Mouse (Mus musculus): ENCODE data around the gene Utp3. TPM values are rescaled to one million over a fixed set of nuclear protein-coding genes. Genes with fewer than 3 reads are reported as not detected.
"Not testable (repeated sequence)": the region's sequence is repeated elsewhere in the genome, so short reads cannot be mapped to it uniquely, and the experiment has no call there.

Gene Utp3
- 68.4 to 86.2 TPM (median 73.0 TPM) in 3 replicates for total RNA-seq (2017)

GRCm38 (mm10) chr5:88554086-88554886, at the start of gene Utp3:
TSS of gene Utp3 (plus strand) at chr5:88554462.
- peak; percentile 94 for ATAC-seq (replicated peaks; ENCODE audit: insufficient number of reproducible peaks, low FRiP score, low TSS enrichment, poor library complexity, severe bottlenecking)

- peak; percentile 89 for ATAC-seq (replicated peaks; ENCODE audit: insufficient number of reproducible peaks, low FRiP score, low TSS enrichment, poor library complexity, severe bottlenecking)
Measured at GRCm38 (mm10) chr5:88508555-88508954, 45.7 kb upstream of the Utp3 start.

- peak; percentile 82 for ATAC-seq (replicated peaks; ENCODE audit: insufficient number of reproducible peaks, low FRiP score, low TSS enrichment, poor library complexity, severe bottlenecking)
Measured at GRCm38 (mm10) chr5:88508990-88509389, 45.3 kb upstream of the Utp3 start.

GRCm38 (mm10) chr5:88519232-88519631, 35.0 kb upstream of the Utp3 start:
- ATAC-seq (replicated peaks; ENCODE audit: insufficient number of reproducible peaks, low FRiP score, low TSS enrichment, poor library complexity, severe bottlenecking): 0 out of 2 replicates have a peak, but pooled peaks have one; percentile 47

GRCm38 (mm10) chr5:88527657-88528056, 26.6 kb upstream of the Utp3 start, which contains the start of gene Jchain:
TSS of gene Jchain (minus strand) at chr5:88527891.
- ATAC-seq (replicated peaks; ENCODE audit: insufficient number of reproducible peaks, low FRiP score, low TSS enrichment, poor library complexity, severe bottlenecking): no peak

- ATAC-seq (replicated peaks; ENCODE audit: insufficient number of reproducible peaks, low FRiP score, low TSS enrichment, poor library complexity, severe bottlenecking): no peak
Measured at GRCm38 (mm10) chr5:88530908-88531307, 23.4 kb upstream of the Utp3 start.

- ATAC-seq (replicated peaks; ENCODE audit: insufficient number of reproducible peaks, low FRiP score, low TSS enrichment, poor library complexity, severe bottlenecking): no peak
Measured at GRCm38 (mm10) chr5:88534697-88535096, 19.6 kb upstream of the Utp3 start.

- no peak for ATAC-seq (replicated peaks; ENCODE audit: insufficient number of reproducible peaks, low FRiP score, low TSS enrichment, poor library complexity, severe bottlenecking)
Measured at GRCm38 (mm10) chr5:88540845-88541244, 13.4 kb upstream of the Utp3 start.

GRCm38 (mm10) chr5:88542651-88543282, 11.5 kb upstream of the Utp3 start:
- no peak for ATAC-seq (replicated peaks; ENCODE audit: insufficient number of reproducible peaks, low FRiP score, low TSS enrichment, poor library complexity, severe bottlenecking)

GRCm38 (mm10) chr5:88544411-88544810, 9.9 kb upstream of the Utp3 start:
- not testable (repeated sequence) for ATAC-seq (replicated peaks; ENCODE audit: insufficient number of reproducible peaks, low FRiP score, low TSS enrichment, poor library complexity, severe bottlenecking)

- ATAC-seq (replicated peaks; ENCODE audit: insufficient number of reproducible peaks, low FRiP score, low TSS enrichment, poor library complexity, severe bottlenecking): no peak
Measured at GRCm38 (mm10) chr5:88545536-88545935, 8.7 kb upstream of the Utp3 start.

GRCm38 (mm10) chr5:88553271-88554085, 784 bp upstream of the Utp3 start:
- ATAC-seq (replicated peaks; ENCODE audit: insufficient number of reproducible peaks, low FRiP score, low TSS enrichment, poor library complexity, severe bottlenecking): peak; percentile 23

GRCm38 (mm10) chr5:88558991-88559390, 4.7 kb downstream of the Utp3 start:
- ATAC-seq (replicated peaks; ENCODE audit: insufficient number of reproducible peaks, low FRiP score, low TSS enrichment, poor library complexity, severe bottlenecking): no peak

GRCm38 (mm10) chr5:88561080-88561814, 7.0 kb downstream of the Utp3 start:
- no peak for ATAC-seq (replicated peaks; ENCODE audit: insufficient number of reproducible peaks, low FRiP score, low TSS enrichment, poor library complexity, severe bottlenecking)

- ATAC-seq (replicated peaks; ENCODE audit: insufficient number of reproducible peaks, low FRiP score, low TSS enrichment, poor library complexity, severe bottlenecking): no peak
Measured at GRCm38 (mm10) chr5:88562863-88563780, 8.9 kb downstream of the Utp3 start.

GRCm38 (mm10) chr5:88564501-88565147, 10.4 kb downstream of the Utp3 start, which contains the start of gene Rufy3:
TSS of gene Rufy3 (plus strand) at chr5:88565040.
- peak; percentile 64 for ATAC-seq (replicated peaks; ENCODE audit: insufficient number of reproducible peaks, low FRiP score, low TSS enrichment, poor library complexity, severe bottlenecking)

All from monocyte, adult 5-6 weeks (primary cell).